Mouse (Mus musculus): ENCODE data around the gene Wdpcp.

GRCm38 (mm10) chr11:21847040-21847439, 275.0 kb downstream of the Wdpcp start:
- TF ChIP-seq CTCF (IDR thresholded peaks at IDR 0.05; ENCODE audit: low read depth): no peak
- TF ChIP-seq EP300 (IDR thresholded peaks at IDR 0.05; ENCODE audit: low read depth): no peak
